Mouse (Mus musculus): Measurements from ENCODE around the gene Invs. TPM values are rescaled to one million over a fixed set of nuclear protein-coding genes. Genes with fewer than 3 reads are reported as not detected.
A peak's percentile ranks its signal among the peaks of the same experiment; 100 is the strongest.

The Invs gene
- polyA plus RNA-seq, 1 experiment from 2014 or later, result 10.5 TPM

DNA sequence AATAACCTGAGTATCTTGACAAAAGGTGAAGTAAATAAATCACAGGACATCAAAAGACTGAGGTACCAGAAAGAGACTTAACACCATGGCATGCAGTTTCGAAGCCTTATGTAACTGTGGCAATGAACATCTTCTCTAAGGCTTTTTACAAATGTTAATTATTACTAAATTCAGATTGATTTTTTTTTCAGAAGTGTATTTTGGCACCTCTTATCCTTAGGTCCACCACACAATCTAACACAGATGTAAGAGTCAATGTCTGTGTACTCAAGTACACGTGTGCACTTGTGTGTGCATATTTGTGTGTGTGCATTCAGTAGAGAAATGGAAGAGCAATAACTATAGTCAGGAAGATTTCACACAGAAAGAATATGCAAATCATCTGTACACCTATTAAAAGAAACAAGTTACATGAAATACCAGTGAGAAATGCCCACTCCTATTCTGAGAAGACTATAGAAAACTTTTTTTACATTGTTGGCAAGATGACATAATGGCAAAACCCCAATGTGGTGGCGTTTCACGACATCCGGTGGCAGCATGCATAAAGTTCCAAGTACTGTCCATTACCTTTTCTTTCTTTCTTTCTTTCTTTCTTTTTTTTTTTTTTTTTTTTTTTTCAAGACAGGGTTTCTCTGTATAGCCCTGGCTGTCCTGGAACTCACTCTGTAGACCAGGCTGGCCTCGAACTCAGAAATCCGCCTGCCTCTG is 6.3 kb upstream of the Invs start:
- Histone ChIP-seq H3K27ac (replicated peaks) (no peak overlapping the region), H3K27me3 (no peaks in the 10 kb centered on the region), H3K4me2 (replicated peaks) (no peak overlapping the region), H3K9ac (replicated peaks) (no peak overlapping the region), H3K4me1 (peaks cover 6% of the 10 kb centered on the region; the same call in 1 of the 2 replicates), H3K4me3 (no peak overlapping the region), H3K36me3 (no peaks in the 10 kb centered on the region), H3K9me3 (no peaks in the 10 kb centered on the region)
- ATAC-seq (ENCODE audit: low FRiP score, low read depth), result no peak
- WGBS, result 93% methylated on average over 7 of the region's 7 CpGs

DNA sequence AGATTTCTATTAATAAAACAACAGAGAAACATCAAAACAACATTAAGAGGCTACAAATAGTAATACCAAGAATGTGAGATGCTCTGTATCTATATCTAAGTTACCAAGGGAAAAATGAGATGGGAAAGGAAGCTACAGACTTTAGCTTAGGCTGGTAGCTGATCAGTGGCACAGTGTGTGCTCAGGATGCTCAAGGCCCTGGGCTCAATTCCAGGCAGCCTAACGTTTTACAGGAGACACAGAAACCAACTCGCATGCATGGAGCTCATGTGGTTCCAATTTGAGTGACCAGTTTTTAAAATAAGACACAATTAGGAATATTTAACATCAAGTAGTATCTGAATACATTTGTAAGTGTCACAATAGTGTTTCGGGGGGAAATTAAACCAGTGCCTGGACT is 3.8 kb upstream of the Invs start:
- no peak overlapping the region for H3K27ac ChIP-seq (replicated peaks)
- no peak overlapping the region for H3K4me3 ChIP-seq
- no peak overlapping the region for H3K9ac ChIP-seq (replicated peaks)
- ATAC-seq (ENCODE audit: low FRiP score, low read depth), result no peak
- no peak overlapping the region for H3K4me2 ChIP-seq (replicated peaks)
- no peaks in the 10 kb centered on the region for H3K36me3 ChIP-seq
- WGBS, result 85% methylated on average over 3 of the region's 3 CpGs
- H3K4me1 ChIP-seq, result peaks cover 17% of the 10 kb centered on the region
- H3K9me3 ChIP-seq, result no peaks in the 10 kb centered on the region
- no peaks in the 10 kb centered on the region for H3K27me3 ChIP-seq

DNA sequence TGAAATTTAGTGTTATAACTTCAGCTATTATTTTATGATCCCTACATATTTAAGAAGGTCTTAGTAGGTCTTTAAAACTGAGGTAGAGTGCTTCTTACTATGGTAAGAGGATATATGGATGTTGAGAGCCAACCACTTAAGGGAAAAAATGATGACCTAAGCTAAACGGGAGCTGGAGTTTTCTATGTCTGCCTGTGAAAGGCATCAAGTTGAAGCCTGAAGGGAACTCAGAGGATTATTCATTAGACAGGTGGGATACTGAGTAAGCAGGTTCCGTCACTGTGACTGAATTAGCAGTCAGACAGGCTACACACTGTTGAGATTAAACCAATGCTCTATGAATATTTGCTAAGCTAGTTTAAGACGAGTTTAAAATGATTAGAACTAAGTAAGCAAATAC is 2.5 kb upstream of the Invs start:
- Histone ChIP-seq H3K9ac (replicated peaks) (no peak overlapping the region), H3K27me3 (no peaks in the 10 kb centered on the region), H3K27ac (replicated peaks) (no peak overlapping the region), H3K4me2 (replicated peaks) (no peak overlapping the region), H3K9me3 (no peaks in the 10 kb centered on the region), H3K4me3 (no peak overlapping the region), H3K36me3 (no peaks in the 10 kb centered on the region), H3K4me1 (peaks cover 12% of the 10 kb centered on the region)
- ATAC-seq (ENCODE audit: low FRiP score, low read depth), result no peak
- WGBS, result 86% methylated on average over 3 of the region's 3 CpGs

DNA sequence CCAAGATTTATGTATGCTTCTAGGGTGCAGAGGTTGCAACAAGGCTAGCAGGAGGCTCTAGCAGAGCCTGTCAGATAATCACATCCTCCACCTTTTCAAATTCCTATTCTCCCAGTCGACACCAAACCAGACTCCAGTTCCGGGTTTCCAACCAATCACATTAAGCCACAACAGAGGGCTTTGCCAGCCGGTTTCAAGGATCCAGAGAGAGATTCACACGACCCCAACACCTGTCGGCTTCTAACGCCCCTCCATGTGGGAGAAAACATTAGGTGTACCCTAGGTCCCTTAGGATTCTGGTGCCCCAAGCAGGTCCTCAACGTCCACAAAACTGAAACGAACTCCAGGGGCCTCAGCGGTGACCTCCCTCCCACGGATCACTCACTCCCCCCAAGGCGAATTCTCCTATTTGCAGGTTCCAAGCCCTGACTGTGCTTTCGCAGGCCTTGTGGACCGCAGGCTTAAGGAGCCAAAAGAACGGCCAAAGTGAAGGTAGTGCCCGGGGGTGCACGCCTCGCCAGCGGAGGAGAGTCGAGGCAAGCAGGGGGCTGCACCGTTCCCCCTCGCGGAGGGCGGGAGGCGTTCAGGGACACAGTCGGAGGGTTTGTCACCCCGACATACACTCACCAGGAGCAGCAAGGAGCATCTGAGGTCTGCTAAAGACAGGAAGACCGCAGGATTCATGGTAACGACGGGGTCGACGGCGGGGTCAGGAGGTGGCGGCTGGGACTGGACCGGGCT is 633 bp upstream of the Invs start:
- WGBS, result under 1% methylated on average over 34 of the region's 34 CpGs
- peak overlapping the region; percentile 76 for H3K4me2 ChIP-seq (replicated peaks)
- no peaks in the 10 kb centered on the region for H3K9me3 ChIP-seq
- H3K9ac ChIP-seq (replicated peaks), result peak overlapping the region; percentile 88
- peaks cover 11% of the 10 kb centered on the region for H3K4me1 ChIP-seq
- H3K36me3 ChIP-seq, result no peaks in the 10 kb centered on the region
- ATAC-seq (ENCODE audit: low FRiP score, low read depth), result peak; percentile 74; the same call in 1 of the 2 replicates
- H3K4me3 ChIP-seq, result peak overlapping the region; percentile 91
- no peaks in the 10 kb centered on the region for H3K27me3 ChIP-seq
- H3K27ac ChIP-seq (replicated peaks), result peak overlapping the region; percentile 35; the same call in 1 of the 2 replicates

DNA sequence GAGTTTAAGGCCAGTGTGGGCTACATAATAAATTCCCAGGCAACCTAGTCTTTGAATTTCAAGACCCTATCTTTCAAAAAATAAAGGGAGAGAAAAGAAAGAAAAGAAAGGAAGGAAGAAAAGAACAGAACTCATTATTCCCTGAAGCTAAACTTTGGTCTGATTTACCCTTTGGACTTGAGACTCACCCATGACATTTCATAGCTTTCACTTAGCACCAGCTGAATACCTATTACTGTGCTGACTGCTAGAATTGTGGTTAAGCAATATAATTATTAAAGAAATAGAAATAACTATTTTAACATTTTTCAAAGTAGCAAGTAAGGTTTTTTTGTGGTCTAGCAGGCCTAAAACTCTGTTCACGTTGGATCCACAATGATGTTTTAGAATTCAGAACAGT is 1.6 kb downstream of the Invs start:
- Histone ChIP-seq H3K4me3 (no peak overlapping the region), H3K4me2 (replicated peaks) (no peak overlapping the region), H3K4me1 (peaks cover 11% of the 10 kb centered on the region), H3K9me3 (no peaks in the 10 kb centered on the region), H3K27ac (replicated peaks) (no peak overlapping the region), H3K9ac (replicated peaks) (no peak overlapping the region), H3K27me3 (no peaks in the 10 kb centered on the region), H3K36me3 (no peaks in the 10 kb centered on the region)
- ATAC-seq (ENCODE audit: low FRiP score, low read depth), result no peak
- WGBS, result 93% methylated on average over 1 of the region's 1 CpGs

DNA sequence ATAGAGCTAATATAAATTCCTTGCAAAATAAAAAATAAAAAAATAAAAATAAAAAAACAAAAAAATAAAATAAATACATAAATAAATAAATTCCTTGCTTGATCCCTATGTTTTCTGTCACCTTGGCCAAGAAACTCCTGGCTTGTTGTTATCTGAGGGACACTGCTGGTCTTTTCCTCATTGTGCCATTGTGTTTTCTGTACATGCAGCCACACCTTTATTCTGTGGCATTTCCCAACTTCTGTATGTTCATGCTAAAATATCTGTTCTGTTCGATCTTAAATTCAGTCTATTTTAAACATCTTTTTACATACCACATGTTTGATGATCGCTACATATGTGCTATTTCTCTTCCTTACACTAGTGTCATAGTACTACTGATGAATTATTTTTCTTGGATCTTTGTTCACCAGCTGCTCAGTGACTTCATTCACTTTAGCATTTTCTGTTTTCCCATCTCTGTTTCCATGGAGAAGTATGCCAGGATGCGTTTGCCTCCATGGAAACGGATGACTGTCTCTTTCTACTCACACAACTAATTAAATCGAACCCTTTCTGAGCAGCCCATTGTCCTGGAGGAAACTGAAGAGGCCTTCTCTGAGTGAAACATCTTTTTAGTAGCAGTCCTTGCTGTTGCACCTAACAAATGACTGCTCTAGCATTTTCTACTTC is 7.7 kb downstream of the Invs start:
- no peaks in the 10 kb centered on the region for H3K27me3 ChIP-seq
- H3K36me3 ChIP-seq, result 0 out of 2 replicates have a peak, but pooled peaks cover 4% of the 10 kb centered on the region
- no peak overlapping the region for H3K9ac ChIP-seq (replicated peaks)
- no peaks in the 10 kb centered on the region for H3K9me3 ChIP-seq
- H3K27ac ChIP-seq (replicated peaks), result peak overlapping the region; percentile 55; the same call in 1 of the 2 replicates
- peak; percentile 89 for ATAC-seq (ENCODE audit: low FRiP score, low read depth)
- WGBS, result 25% methylated on average over 5 of the region's 5 CpGs
- H3K4me3 ChIP-seq, result no peak overlapping the region
- H3K4me1 ChIP-seq, result peaks cover 7% of the 10 kb centered on the region
- H3K4me2 ChIP-seq (replicated peaks), result peak overlapping the region; percentile 10; the same call in 1 of the 2 replicates

DNA sequence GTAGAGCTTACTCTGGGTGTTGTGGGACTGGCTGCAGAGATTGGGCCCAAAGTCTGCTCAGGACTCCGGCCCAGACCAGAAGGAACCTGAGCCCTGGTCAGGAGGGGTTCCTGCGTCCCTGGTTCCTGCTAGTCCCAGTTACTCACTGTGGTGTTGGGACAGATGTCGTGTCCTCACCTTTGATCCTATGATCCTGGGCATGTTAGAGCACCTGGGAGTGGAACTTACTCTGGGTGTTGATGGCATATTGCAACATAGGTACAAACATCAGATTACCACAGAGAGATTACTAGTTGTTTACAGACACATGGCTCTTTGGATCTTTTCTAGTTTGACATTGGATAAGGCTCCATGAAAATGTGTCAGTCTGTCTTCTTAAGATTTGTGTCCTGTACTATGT is 35.3 kb downstream of the Invs start:
- ATAC-seq (ENCODE audit: low FRiP score, low read depth), result no peak
- H3K36me3 ChIP-seq, result peaks cover 5% of the 10 kb centered on the region; the same call in 1 of the 2 replicates
- H3K27ac ChIP-seq (replicated peaks), result no peak overlapping the region
- no peak overlapping the region for H3K9ac ChIP-seq (replicated peaks)
- H3K4me3 ChIP-seq, result no peak overlapping the region
- H3K9me3 ChIP-seq, result no peaks in the 10 kb centered on the region
- WGBS, result 93% methylated on average over 3 of the region's 3 CpGs
- H3K4me2 ChIP-seq (replicated peaks), result no peak overlapping the region
- no peaks in the 10 kb centered on the region for H3K4me1 ChIP-seq
- H3K27me3 ChIP-seq, result no peaks in the 10 kb centered on the region

DNA sequence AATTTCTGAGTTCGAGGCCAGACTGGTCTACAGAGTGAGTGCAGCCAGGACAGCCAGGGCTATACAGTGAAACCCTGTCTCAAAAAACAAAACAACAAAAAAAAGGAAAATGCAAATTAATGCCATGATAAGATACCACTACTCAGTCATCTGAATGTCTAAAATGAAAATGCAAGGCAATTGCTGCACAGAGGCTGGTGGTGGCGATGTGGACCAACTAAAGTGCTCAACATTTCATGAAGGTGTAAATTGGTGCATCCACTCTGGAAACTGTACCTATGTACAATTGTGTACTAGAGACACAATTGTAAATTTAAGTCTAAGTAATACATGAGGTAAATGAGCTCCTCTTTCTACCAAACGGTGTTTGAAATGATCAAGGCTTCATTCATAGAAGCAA is 36.5 kb downstream of the Invs start:
- no peaks in the 10 kb centered on the region for H3K27me3 ChIP-seq
- no peak overlapping the region for H3K9ac ChIP-seq (replicated peaks)
- no peaks in the 10 kb centered on the region for H3K9me3 ChIP-seq
- H3K4me2 ChIP-seq (replicated peaks), result no peak overlapping the region
- H3K27ac ChIP-seq (replicated peaks), result no peak overlapping the region
- H3K4me3 ChIP-seq, result no peak overlapping the region
- no peak for ATAC-seq (ENCODE audit: low FRiP score, low read depth)
- H3K4me1 ChIP-seq, result 0 out of 2 replicates have a peak, but pooled peaks cover 2% of the 10 kb centered on the region
- 95% methylated on average over 3 of the region's 3 CpGs for WGBS
- H3K36me3 ChIP-seq, result no peaks in the 10 kb centered on the region

DNA sequence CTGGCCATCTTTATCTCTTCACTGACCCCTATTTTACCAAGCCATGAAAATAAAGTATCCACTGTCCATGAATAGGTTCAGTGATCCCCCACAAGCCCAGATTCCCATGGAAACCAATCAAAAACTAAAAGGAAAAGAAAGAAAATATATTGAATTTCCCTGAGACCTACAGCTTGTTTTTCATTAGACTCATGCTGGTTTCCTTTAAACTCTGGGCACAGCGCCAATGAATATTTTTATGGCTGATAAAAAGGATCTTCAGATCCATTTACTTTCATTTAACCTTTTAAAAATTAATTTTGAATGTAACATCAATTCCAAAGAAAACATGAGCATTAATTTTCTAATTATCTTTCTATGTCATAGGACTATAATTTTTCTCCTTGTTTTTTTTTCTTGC is 41.7 kb downstream of the Invs start:
- ATAC-seq (ENCODE audit: low FRiP score, low read depth), result no peak
- Histone ChIP-seq H3K4me3 (no peak overlapping the region), H3K4me2 (replicated peaks) (no peak overlapping the region), H3K4me1 (0 out of 2 replicates have a peak, but pooled peaks cover 4% of the 10 kb centered on the region), H3K27ac (replicated peaks) (no peak overlapping the region), H3K27me3 (no peaks in the 10 kb centered on the region), H3K9ac (replicated peaks) (no peak overlapping the region), H3K36me3 (no peaks in the 10 kb centered on the region), H3K9me3 (no peaks in the 10 kb centered on the region)
- WGBS, result 78% methylated on average over 1 of the region's 1 CpGs

DNA sequence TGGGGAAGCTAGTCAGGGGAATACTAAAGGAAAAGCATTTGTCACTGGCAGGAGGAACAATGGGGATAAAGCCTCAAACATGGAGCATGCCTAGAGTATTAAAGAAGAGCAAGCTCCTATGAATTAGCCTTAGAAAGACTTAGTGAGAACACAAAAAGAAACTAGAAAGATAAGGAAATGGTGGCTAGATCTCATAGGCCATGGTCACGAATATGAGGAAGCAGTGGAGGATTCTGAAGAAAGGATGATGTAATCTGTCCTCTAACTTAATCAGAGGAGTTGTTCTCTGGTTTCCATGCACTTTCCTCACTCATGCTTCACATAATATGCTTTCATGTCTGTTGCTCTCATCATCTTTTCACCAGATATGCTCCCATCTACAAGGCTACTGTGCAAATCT is 42.5 kb downstream of the Invs start:
- 0 out of 2 replicates have a peak, but pooled peaks cover 4% of the 10 kb centered on the region for H3K4me1 ChIP-seq
- H3K4me2 ChIP-seq (replicated peaks), result no peak overlapping the region
- no peaks in the 10 kb centered on the region for H3K27me3 ChIP-seq
- H3K36me3 ChIP-seq, result no peaks in the 10 kb centered on the region
- H3K9ac ChIP-seq (replicated peaks), result no peak overlapping the region
- no peak overlapping the region for H3K4me3 ChIP-seq
- no peak overlapping the region for H3K27ac ChIP-seq (replicated peaks)
- no peaks in the 10 kb centered on the region for H3K9me3 ChIP-seq
- ATAC-seq (ENCODE audit: low FRiP score, low read depth), result no peak
- WGBS, result 14% methylated on average over 1 of the region's 1 CpGs

DNA sequence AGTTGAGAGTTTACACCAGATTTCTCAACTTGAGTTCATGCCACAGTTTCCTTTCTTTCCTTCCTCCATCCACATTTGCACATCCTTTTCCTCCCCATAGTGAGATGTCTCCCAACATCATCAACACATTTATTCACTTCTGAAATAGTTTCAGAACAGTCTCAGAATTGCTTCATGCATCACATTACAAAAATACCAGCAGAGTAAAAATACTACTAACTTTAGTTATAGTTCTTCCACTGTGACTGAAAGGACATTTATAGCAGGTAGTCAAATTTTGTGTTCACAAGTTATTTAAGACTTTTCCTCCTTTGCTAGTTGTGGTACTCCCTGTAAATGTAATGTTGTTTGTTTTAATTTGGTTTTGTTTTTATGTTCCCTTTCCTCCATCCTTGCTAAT is 47.6 kb downstream of the Invs start:
- H3K4me1 ChIP-seq, result no peaks in the 10 kb centered on the region
- H3K9ac ChIP-seq (replicated peaks), result no peak overlapping the region
- no peak for ATAC-seq (ENCODE audit: low FRiP score, low read depth)
- no peak overlapping the region for H3K27ac ChIP-seq (replicated peaks)
- no peaks in the 10 kb centered on the region for H3K9me3 ChIP-seq
- no peak overlapping the region for H3K4me3 ChIP-seq
- no peaks in the 10 kb centered on the region for H3K36me3 ChIP-seq
- no peak overlapping the region for H3K4me2 ChIP-seq (replicated peaks)
- H3K27me3 ChIP-seq, result no peaks in the 10 kb centered on the region

DNA sequence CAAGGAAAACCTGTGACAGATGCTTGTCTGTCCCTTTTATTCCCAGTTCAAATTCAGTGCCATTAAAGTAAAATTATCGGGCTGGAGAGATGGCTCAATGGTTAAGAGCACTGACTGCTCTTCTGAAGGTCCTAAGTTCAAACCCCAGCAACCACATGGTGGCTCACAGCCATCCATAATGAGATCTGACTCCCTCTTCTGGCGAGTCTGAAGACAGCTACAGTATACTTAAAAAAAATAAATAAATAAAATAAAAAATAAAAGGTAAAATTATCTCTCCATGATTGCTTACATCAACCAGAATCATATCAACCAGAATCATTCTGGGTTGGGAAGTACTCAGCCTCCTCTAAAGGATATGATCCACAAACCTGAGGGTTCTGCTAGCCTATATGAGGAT is 48.5 kb downstream of the Invs start:
- Histone ChIP-seq H3K9ac (replicated peaks) (no peak overlapping the region), H3K36me3 (no peaks in the 10 kb centered on the region), H3K27ac (replicated peaks) (no peak overlapping the region), H3K27me3 (peaks cover 4% of the 10 kb centered on the region; the same call in 1 of the 2 replicates), H3K4me3 (no peak overlapping the region), H3K4me1 (no peaks in the 10 kb centered on the region), H3K4me2 (replicated peaks) (no peak overlapping the region), H3K9me3 (no peaks in the 10 kb centered on the region)
- ATAC-seq (ENCODE audit: low FRiP score, low read depth), result no peak
- WGBS, result 60% methylated on average over 2 of the region's 2 CpGs

Data from midbrain, embryonic 12.5 days (tissue).